ENCODE assay signal across 13 mouse cellular contexts in genomic region chr7:101871296-101871695, GRCm38 (mm10). TPM values are rescaled to one million over a fixed set of nuclear protein-coding genes. Genes with fewer than 3 reads are reported as not detected.
DNase-seq lines count a peak whose midpoint lies in the region; ATAC-seq and TF ChIP-seq lines count a peak whose summit lies in the region.
"Had no signal": no experiment of that assay in that cellular context is flagged by ENCODE, and none has a peak within 500 bp of the region (broad histone marks: within the 10 kb centered on the region; RNA-seq: fewer than 3 reads in every experiment).

No protein-coding gene starts in this region.

- 25% methylated on average over 3 of the region's 3 CpGs for WGBS in heart, embryonic 14.5 days
- 27% methylated on average over 3 of the region's 3 CpGs for WGBS in heart, postnatal 0 days
- WGBS in hindbrain, embryonic 14.5 days = 89% methylated on average over 3 of the region's 3 CpGs

- no peaks in the 10 kb centered on the region for H3K36me3 ChIP-seq in heart, embryonic 14.5 days (ENCODE audit: control insufficient read depth, insufficient read depth, low read length)
- no peaks in the 10 kb centered on the region for H3K36me3 ChIP-seq in heart, postnatal 0 days (replicated peaks; ENCODE audit: control insufficient read depth, insufficient read depth, low read length)
- H3K36me3 ChIP-seq in hindbrain, embryonic 14.5 days (replicated peaks; ENCODE audit: control insufficient read depth, insufficient read depth) = no peaks in the 10 kb centered on the region
- H3K36me3 ChIP-seq: embryonic facial prominence, embryonic 15.5 days; hindbrain, embryonic 12.5 days had no signal

- TF ChIP-seq CTCF in heart, postnatal 0 days (IDR thresholded peaks at IDR 0.05; ENCODE audit: low read depth) = no peak; the same call in 1 of the 2 replicates

- H3K9me3 ChIP-seq in heart, embryonic 14.5 days (ENCODE audit: control insufficient read depth, low read length) = no peaks in the 10 kb centered on the region
- no peaks in the 10 kb centered on the region for H3K9me3 ChIP-seq in heart, postnatal 0 days (replicated peaks; ENCODE audit: control insufficient read depth, low read length)
- H3K9me3 ChIP-seq in hindbrain, embryonic 14.5 days (ENCODE audit: control insufficient read depth, low read length) = no peaks in the 10 kb centered on the region
- H3K9me3 ChIP-seq: embryonic facial prominence, embryonic 15.5 days; hindbrain, embryonic 12.5 days had no signal

- H3K4me2 ChIP-seq in heart, embryonic 14.5 days (ENCODE audit: low read length) = no peak overlapping the region
- no peak overlapping the region for H3K4me2 ChIP-seq in heart, postnatal 0 days (ENCODE audit: low read depth, low read length)
- no peak overlapping the region for H3K4me2 ChIP-seq in hindbrain, embryonic 14.5 days (replicated peaks)
- H3K4me2 ChIP-seq: embryonic facial prominence, embryonic 15.5 days; hindbrain, embryonic 12.5 days had no signal

- intact Hi-C loops in heart, postnatal 14 days (cut with DNase I) = no loop called here

- no peak overlapping the region for H3K4me3 ChIP-seq in heart, embryonic 14.5 days (ENCODE audit: control insufficient read depth in 1 of 2, insufficient read depth in 1 of 2, low read depth in 1 of 2, low read length in 2 of 2)
- H3K4me3 ChIP-seq in heart, postnatal 0 days (ENCODE audit: low read depth, low read length) = no peak overlapping the region
- no peak overlapping the region for H3K4me3 ChIP-seq in hindbrain, embryonic 14.5 days (replicated peaks; ENCODE audit: low read length)
- H3K4me3 ChIP-seq: embryonic facial prominence, embryonic 15.5 days; hindbrain, embryonic 12.5 days; layer of hippocampus, adult 2 months had no signal

- peaks cover 21 to 32% of the 10 kb centered on the region in 2 experiments for H3K4me1 ChIP-seq in heart, embryonic 14.5 days (ENCODE audit: control insufficient read depth in 2 of 2, insufficient read depth in 2 of 2, low read length in 2 of 2)
- 0 out of 2 replicates have a peak, but pooled peaks cover 14% of the 10 kb centered on the region for H3K4me1 ChIP-seq in heart, postnatal 0 days (ENCODE audit: control insufficient read depth, insufficient read depth)
- no peaks in the 10 kb centered on the region for H3K4me1 ChIP-seq in hindbrain, embryonic 14.5 days (replicated peaks; ENCODE audit: control insufficient read depth, insufficient read depth, low read length)
- H3K4me1 ChIP-seq: embryonic facial prominence, embryonic 15.5 days; hindbrain, embryonic 12.5 days had no signal

- no peak overlapping the region for H3K9ac ChIP-seq in heart, embryonic 14.5 days (ENCODE audit: low read length)
- H3K9ac ChIP-seq in heart, postnatal 0 days (replicated peaks; ENCODE audit: low read depth, low read length) = no peak overlapping the region
- H3K9ac ChIP-seq in hindbrain, embryonic 14.5 days = no peak overlapping the region
- H3K9ac ChIP-seq: embryonic facial prominence, embryonic 15.5 days; hindbrain, embryonic 12.5 days had no signal

- no peaks in the 10 kb centered on the region for H3K27me3 ChIP-seq in heart, embryonic 14.5 days (ENCODE audit: control insufficient read depth, insufficient read depth, low read length)
- H3K27me3 ChIP-seq in heart, postnatal 0 days (ENCODE audit: control insufficient read depth, insufficient read depth, low read length) = no peaks in the 10 kb centered on the region
- H3K27me3 ChIP-seq in hindbrain, embryonic 14.5 days (ENCODE audit: control insufficient read depth, insufficient read depth, low read length) = no peaks in the 10 kb centered on the region
- H3K27me3 ChIP-seq: CH12.LX; embryonic facial prominence, embryonic 15.5 days; hindbrain, embryonic 12.5 days had no signal

- DNase-seq in heart, postnatal 14 days = no peak
- DNase-seq in 416B (ENCODE audit: low read depth) = peak; percentile 60
- DNase-seq in heart, postnatal 0 days (ENCODE audit: low spot score) = no peak
- peak; percentile 27 for DNase-seq in kidney, postnatal 10 days
- no peak for DNase-seq in right cerebral cortex, postnatal 4 days
- no peak for DNase-seq in hindbrain, embryonic 14.5 days (ENCODE audit: low spot score)
- DNase-seq in adipocyte (ENCODE audit: low spot score) = no peak
- DNase-seq: thymus, postnatal 4 days had no signal

- peak overlapping the region; percentile 34 to 46; a peak in 3 of 4 replicates for H3K27ac ChIP-seq in heart, embryonic 14.5 days (replicated peaks in 1 of 2; ENCODE audit: control insufficient read depth in 1 of 2, insufficient read depth in 1 of 2, low read depth in 2 of 2, low read length in 2 of 2)
- peak overlapping the region; percentile 41 for H3K27ac ChIP-seq in heart, postnatal 0 days (ENCODE audit: low read depth)
- H3K27ac ChIP-seq in hindbrain, embryonic 14.5 days = no peak overlapping the region
- H3K27ac ChIP-seq: embryonic facial prominence, embryonic 15.5 days; hindbrain, embryonic 12.5 days; layer of hippocampus, adult 2 months had no signal

- peak; percentile 55; the same call in 1 of the 2 replicates for ATAC-seq in heart, embryonic 14.5 days (ENCODE audit: insufficient number of reproducible peaks, insufficient read depth, low FRiP score, low read depth)
- no peak for ATAC-seq in heart, postnatal 0 days (ENCODE audit: insufficient read depth, low read depth)
- no peak for ATAC-seq in hindbrain, embryonic 14.5 days (ENCODE audit: low FRiP score)

- 0 out of 2 replicates have a peak, but pooled peaks have one; percentile 26 for TF ChIP-seq EP300 in heart, postnatal 0 days (IDR thresholded peaks at IDR 0.05; ENCODE audit: low read depth)

RNA-seq across cellular contexts. Expression of gene Folr1, which starts 0.7 kb away (rescaled TPM):
- polyA plus RNA-seq in heart, embryonic 14.5 days (2014; fragmentation: Nextera tagmentation; extraction: Ambion mirVana) = 5.0 and 6.5 TPM in 2 replicates
- 1 to 10 TPM in 1 of 2 experiments, under 1 TPM in 1; 0.71 to 1.5 TPM for total RNA-seq in heart, postnatal 14 days (2021)
- 1.3 and 81.7 TPM in 2 replicates for total RNA-seq in heart, postnatal 0 days (2014; rRNA removed; ENCODE audit: low replicate concordance)
- 2.9 and 3.3 TPM in 2 replicates for polyA plus RNA-seq in heart, postnatal 0 days (2015; fragmentation: Nextera tagmentation; extraction: Ambion mirVana)
- polyA plus RNA-seq in hindbrain, embryonic 14.5 days (2014; fragmentation: Nextera tagmentation; extraction: Ambion mirVana) = 43.0 and 69.7 TPM in 2 replicates

RNA-seq across cellular contexts. Expression of gene Anapc15, which starts 7.8 kb away (rescaled TPM):
- 52.0 and 53.2 TPM in 2 replicates for polyA plus RNA-seq in heart, embryonic 14.5 days (2014; fragmentation: Nextera tagmentation; extraction: Ambion mirVana)
- 10 to 100 TPM; 17.1 to 21.8 TPM for total RNA-seq in heart, postnatal 14 days (2021)
- 45.1 and 51.8 TPM in 2 replicates for total RNA-seq in heart, postnatal 0 days (2014; rRNA removed; ENCODE audit: low replicate concordance)
- polyA plus RNA-seq in heart, postnatal 0 days (2015; fragmentation: Nextera tagmentation; extraction: Ambion mirVana) = 37.7 and 38.7 TPM in 2 replicates
- polyA plus RNA-seq in hindbrain, embryonic 14.5 days (2014; fragmentation: Nextera tagmentation; extraction: Ambion mirVana) = 63.0 and 65.5 TPM in 2 replicates

RNA-seq across cellular contexts. Expression of gene Folr2, which starts 14.3 kb away (rescaled TPM):
- polyA plus RNA-seq in heart, embryonic 14.5 days (2014; fragmentation: Nextera tagmentation; extraction: Ambion mirVana) = 0.69 and 1.0 TPM in 2 replicates
- total RNA-seq in heart, postnatal 14 days (2021) = 1 to 10 TPM; 2.5 to 3.2 TPM
- total RNA-seq in heart, postnatal 0 days (2014; rRNA removed; ENCODE audit: low replicate concordance) = 0.77 and 2.6 TPM in 2 replicates
- 0.86 and 1.0 TPM in 2 replicates for polyA plus RNA-seq in heart, postnatal 0 days (2015; fragmentation: Nextera tagmentation; extraction: Ambion mirVana)
- polyA plus RNA-seq in hindbrain, embryonic 14.5 days (2014; fragmentation: Nextera tagmentation; extraction: Ambion mirVana) = 1.2 and 3.3 TPM in 2 replicates
- total RNA-seq: CH12.LX had no signal

RNA-seq across cellular contexts. Expression of gene Inppl1, which starts 33.3 kb away (rescaled TPM):
- 32.1 and 34.9 TPM in 2 replicates for polyA plus RNA-seq in heart, embryonic 14.5 days (2014; fragmentation: Nextera tagmentation; extraction: Ambion mirVana)
- total RNA-seq in heart, postnatal 14 days (2021) = 100 to 1,000 TPM; 129 to 135 TPM
- 98.2 and 98.3 TPM in 2 replicates for total RNA-seq in heart, postnatal 0 days (2014; rRNA removed; ENCODE audit: low replicate concordance)
- 45.0 and 47.5 TPM in 2 replicates for polyA plus RNA-seq in heart, postnatal 0 days (2015; fragmentation: Nextera tagmentation; extraction: Ambion mirVana)
- polyA plus RNA-seq in hindbrain, embryonic 14.5 days (2014; fragmentation: Nextera tagmentation; extraction: Ambion mirVana) = 7.8 and 10.5 TPM in 2 replicates

RNA-seq across cellular contexts. Expression of gene Lamtor1, which starts 34.4 kb away (rescaled TPM):
- polyA plus RNA-seq in heart, embryonic 14.5 days (2014; fragmentation: Nextera tagmentation; extraction: Ambion mirVana) = 142 and 146 TPM in 2 replicates
- 10 to 100 TPM; 90.2 to 100.0 TPM for total RNA-seq in heart, postnatal 14 days (2021)
- total RNA-seq in heart, postnatal 0 days (2014; rRNA removed; ENCODE audit: low replicate concordance) = 126 and 174 TPM in 2 replicates
- polyA plus RNA-seq in heart, postnatal 0 days (2015; fragmentation: Nextera tagmentation; extraction: Ambion mirVana) = 149 and 159 TPM in 2 replicates
- polyA plus RNA-seq in hindbrain, embryonic 14.5 days (2014; fragmentation: Nextera tagmentation; extraction: Ambion mirVana) = 135 and 144 TPM in 2 replicates

Comparison
In these comparisons a context has a peak if more than half of its experiments do, and no peak if none do; other contexts are left out.
1. DNase-seq: peak in 416B (single experiment) and kidney, postnatal 10 days (single experiment); none in heart, postnatal 14 days (0 of 2), heart, postnatal 0 days (single experiment), right cerebral cortex, postnatal 4 days (single experiment), hindbrain, embryonic 14.5 days (single experiment) and adipocyte (single experiment).